Mouse (Mus musculus): ENCODE data around the gene Fcgr2b. TPM values are rescaled to one million over a fixed set of nuclear protein-coding genes. Genes with fewer than 3 reads are reported as not detected.

Fcgr2b gene
- polyA plus RNA-seq, 2 experiments, result 3.3 to 3.4 TPM

DNA sequence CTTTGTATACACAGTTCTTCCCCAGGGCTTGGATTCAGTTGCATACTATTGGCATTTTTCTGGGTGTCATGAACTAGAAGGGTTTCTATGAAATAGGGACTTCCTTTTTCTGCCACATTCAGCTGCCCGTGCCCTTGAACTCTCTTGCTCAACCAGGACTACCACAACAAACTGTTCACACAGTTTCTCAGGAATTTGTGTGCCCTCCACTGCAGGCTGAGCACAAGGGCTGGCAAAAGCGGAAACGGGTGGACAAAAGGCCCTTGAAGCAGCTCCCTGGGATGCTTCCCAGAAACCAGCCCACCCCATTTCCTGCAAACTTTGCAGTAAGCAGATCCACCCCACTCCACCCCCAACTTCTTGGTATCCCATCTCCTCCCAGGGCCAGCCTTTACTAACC is 8.8 kb downstream of the Fcgr2b start:
- no peak overlapping the region for H3K4me3 ChIP-seq (ENCODE audit: insufficient read depth in 1 of 2, low read depth in 2 of 2, low read length in 2 of 2)
- no peaks in the 10 kb centered on the region for H3K36me3 ChIP-seq (replicated peaks; ENCODE audit: control insufficient read depth, insufficient read depth, low read depth)
- no peak overlapping the region for H3K4me2 ChIP-seq (ENCODE audit: low read depth)
- H3K4me1 ChIP-seq (replicated peaks; ENCODE audit: control insufficient read depth in 2 of 2, insufficient read depth in 2 of 2, low read length in 1 of 2), result peaks cover 0 to 3% of the 10 kb centered on the region in 2 experiments; a peak in 1 of 4 replicates
- no peak for DNase-seq (ENCODE audit: low read depth in 3 of 3, low spot score in 3 of 3)
- H3K27ac ChIP-seq, result no peak overlapping the region
- no peak for ATAC-seq (ENCODE audit: insufficient read depth)
- TF ChIP-seq CTCF (IDR thresholded peaks at IDR 0.05; ENCODE audit: low read depth) (no peak), EP300 (IDR thresholded peaks at IDR 0.05; ENCODE audit: low read depth) (no peak)
- no peaks in the 10 kb centered on the region for H3K9me3 ChIP-seq (ENCODE audit: control insufficient read depth, low read length)
- H3K27me3 ChIP-seq (ENCODE audit: control insufficient read depth, insufficient read depth, low read length), result no peaks in the 10 kb centered on the region
- WGBS (ENCODE audit: insufficient replicate concordance), result 47% methylated on average over 3 of the region's 3 CpGs
- no peak overlapping the region for H3K9ac ChIP-seq (replicated peaks)

DNA sequence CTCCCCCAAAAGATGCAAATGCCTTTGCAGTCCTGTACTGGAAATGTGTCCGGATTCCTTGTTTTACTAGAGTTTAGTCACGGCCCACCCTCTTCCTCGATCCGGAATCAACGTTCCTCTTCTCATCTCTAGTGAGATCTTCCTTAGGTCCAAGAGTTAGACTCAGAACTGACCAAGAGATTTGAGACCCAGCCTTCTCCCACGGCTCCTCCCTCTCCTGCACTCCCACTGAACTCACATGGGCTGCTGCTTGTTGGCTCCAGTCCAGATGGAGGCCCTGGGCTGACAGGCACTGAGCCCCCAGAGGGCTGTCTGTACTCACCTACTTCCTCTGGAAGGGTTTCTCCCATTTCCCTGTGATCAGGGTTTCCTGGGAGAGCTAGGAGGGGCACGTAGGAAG is 13.3 kb downstream of the Fcgr2b start:
- Histone ChIP-seq H3K9ac (replicated peaks) (no peak overlapping the region), H3K4me3 (ENCODE audit: insufficient read depth in 1 of 2, low read depth in 2 of 2, low read length in 2 of 2) (no peak overlapping the region), H3K4me1 (replicated peaks; ENCODE audit: control insufficient read depth in 2 of 2, insufficient read depth in 2 of 2, low read length in 1 of 2) (peaks cover 2 to 7% of the 10 kb centered on the region in 2 experiments; a peak in 2 of 4 replicates), H3K27ac (no peak overlapping the region), H3K36me3 (replicated peaks; ENCODE audit: control insufficient read depth, insufficient read depth, low read depth) (no peaks in the 10 kb centered on the region), H3K9me3 (ENCODE audit: control insufficient read depth, low read length) (no peaks in the 10 kb centered on the region), H3K27me3 (ENCODE audit: control insufficient read depth, insufficient read depth, low read length) (no peaks in the 10 kb centered on the region), H3K4me2 (ENCODE audit: low read depth) (no peak overlapping the region)
- DNase-seq (ENCODE audit: low read depth in 3 of 3, low spot score in 3 of 3) (no peak), ATAC-seq (ENCODE audit: insufficient read depth) (no peak)
- 66% methylated on average over 7 of the region's 7 CpGs for WGBS (ENCODE audit: insufficient replicate concordance)
- TF ChIP-seq EP300 (IDR thresholded peaks at IDR 0.05; ENCODE audit: low read depth), result no peak
- no peak for TF ChIP-seq CTCF (IDR thresholded peaks at IDR 0.05; ENCODE audit: low read depth)

GRCm38 (mm10) chr1:170962301-170962700 is 14.0 kb downstream of the Fcgr2b start:
- H3K4me1 ChIP-seq (replicated peaks; ENCODE audit: control insufficient read depth in 2 of 2, insufficient read depth in 2 of 2, low read length in 1 of 2), result peaks cover 2 to 7% of the 10 kb centered on the region in 2 experiments; a peak in 2 of 4 replicates
- no peaks in the 10 kb centered on the region for H3K36me3 ChIP-seq (replicated peaks; ENCODE audit: control insufficient read depth, insufficient read depth, low read depth)
- no peaks in the 10 kb centered on the region for H3K9me3 ChIP-seq (ENCODE audit: control insufficient read depth, low read length)
- no peak for ATAC-seq (ENCODE audit: insufficient read depth)
- H3K4me2 ChIP-seq (ENCODE audit: low read depth), result no peak overlapping the region
- H3K4me3 ChIP-seq (ENCODE audit: insufficient read depth in 1 of 2, low read depth in 2 of 2, low read length in 2 of 2), result no peak overlapping the region
- H3K27ac ChIP-seq, result no peak overlapping the region
- TF ChIP-seq EP300 (IDR thresholded peaks at IDR 0.05; ENCODE audit: low read depth), result no peak
- no peak for TF ChIP-seq CTCF (IDR thresholded peaks at IDR 0.05; ENCODE audit: low read depth)
- H3K27me3 ChIP-seq (ENCODE audit: control insufficient read depth, insufficient read depth, low read length), result no peaks in the 10 kb centered on the region
- WGBS (ENCODE audit: insufficient replicate concordance), result 32% methylated on average over 2 of the region's 2 CpGs
- DNase-seq (ENCODE audit: low read depth in 3 of 3, low spot score in 3 of 3), result no peak
- no peak overlapping the region for H3K9ac ChIP-seq (replicated peaks)

DNA sequence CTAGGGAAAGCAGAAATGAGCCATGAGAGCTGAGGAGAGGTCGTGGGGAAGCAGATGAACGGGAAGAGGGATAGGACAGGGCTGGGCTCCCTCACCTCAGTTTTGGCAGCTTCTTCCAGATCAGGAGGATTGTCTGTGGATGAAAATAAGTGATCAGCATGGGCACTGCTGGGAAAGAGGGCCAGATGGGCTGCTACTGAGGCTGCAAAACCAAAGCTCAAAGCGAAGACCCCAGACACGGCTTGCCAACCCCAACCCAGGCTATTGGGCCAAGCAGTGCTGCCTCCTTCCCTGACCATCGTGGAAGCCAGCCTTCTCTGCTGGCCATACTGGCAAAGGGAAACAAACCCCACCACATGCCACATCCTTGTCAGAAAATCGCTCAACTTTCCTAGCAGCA is 15.2 kb downstream of the Fcgr2b start:
- peaks cover 2 to 7% of the 10 kb centered on the region in 2 experiments; a peak in 2 of 4 replicates for H3K4me1 ChIP-seq (replicated peaks; ENCODE audit: control insufficient read depth in 2 of 2, insufficient read depth in 2 of 2, low read length in 1 of 2)
- no peaks in the 10 kb centered on the region for H3K27me3 ChIP-seq (ENCODE audit: control insufficient read depth, insufficient read depth, low read length)
- WGBS (ENCODE audit: insufficient replicate concordance), result 58% methylated on average over 6 of the region's 6 CpGs
- DNase-seq (ENCODE audit: low read depth in 3 of 3, low spot score in 3 of 3) (no peak), ATAC-seq (ENCODE audit: insufficient read depth) (no peak)
- no peak overlapping the region for H3K4me3 ChIP-seq (ENCODE audit: insufficient read depth in 1 of 2, low read depth in 2 of 2, low read length in 2 of 2)
- TF ChIP-seq EP300 (IDR thresholded peaks at IDR 0.05; ENCODE audit: low read depth) (no peak), CTCF (IDR thresholded peaks at IDR 0.05; ENCODE audit: low read depth) (no peak)
- no peak overlapping the region for H3K27ac ChIP-seq
- H3K4me2 ChIP-seq (ENCODE audit: low read depth), result no peak overlapping the region
- no peaks in the 10 kb centered on the region for H3K36me3 ChIP-seq (replicated peaks; ENCODE audit: control insufficient read depth, insufficient read depth, low read depth)
- no peaks in the 10 kb centered on the region for H3K9me3 ChIP-seq (ENCODE audit: control insufficient read depth, low read length)
- no peak overlapping the region for H3K9ac ChIP-seq (replicated peaks)

GRCm38 (mm10) chr1:170959791-170960190 is 16.6 kb downstream of the Fcgr2b start:
- Histone ChIP-seq H3K9me3 (ENCODE audit: control insufficient read depth, low read length) (no peaks in the 10 kb centered on the region), H3K9ac (replicated peaks) (no peak overlapping the region), H3K4me1 (replicated peaks; ENCODE audit: control insufficient read depth in 2 of 2, insufficient read depth in 2 of 2, low read length in 1 of 2) (peaks cover 2 to 7% of the 10 kb centered on the region in 2 experiments; a peak in 2 of 4 replicates), H3K27me3 (ENCODE audit: control insufficient read depth, insufficient read depth, low read length) (no peaks in the 10 kb centered on the region), H3K36me3 (replicated peaks; ENCODE audit: control insufficient read depth, insufficient read depth, low read depth) (no peaks in the 10 kb centered on the region), H3K4me2 (ENCODE audit: low read depth) (no peak overlapping the region), H3K4me3 (ENCODE audit: insufficient read depth in 1 of 2, low read depth in 2 of 2, low read length in 2 of 2) (no peak overlapping the region), H3K27ac (no peak overlapping the region)
- no peak for ATAC-seq (ENCODE audit: insufficient read depth)
- TF ChIP-seq EP300 (IDR thresholded peaks at IDR 0.05; ENCODE audit: low read depth) (no peak), CTCF (IDR thresholded peaks at IDR 0.05; ENCODE audit: low read depth) (no peak)
- 13% methylated on average over 2 of the region's 2 CpGs for WGBS (ENCODE audit: insufficient replicate concordance)
- DNase-seq (ENCODE audit: low read depth in 3 of 3, low spot score in 3 of 3), result no peak
